In genomic region chr12:116585001-116585400, GRCm38 (mm10) we compare ENCODE assay signal across 9 mouse cellular contexts.
DNase-seq lines count a peak whose midpoint lies in the region; ATAC-seq lines count a peak whose summit lies in the region.
"Had no signal": no experiment of that assay in that cellular context is flagged by ENCODE, and none has a peak within 500 bp of the region (broad histone marks: within the 10 kb centered on the region; RNA-seq: fewer than 3 reads in every experiment).

No protein-coding gene starts in this region.

- no peak overlapping the region for H3K9ac ChIP-seq in hindbrain, embryonic 15.5 days
- no peak overlapping the region for H3K9ac ChIP-seq in neural tube, embryonic 14.5 days (replicated peaks; ENCODE audit: low read depth, low read length)
- H3K9ac ChIP-seq: liver, embryonic 13.5 days had no signal

- WGBS in hindbrain, embryonic 15.5 days: 38% methylated on average over 5 of the region's 5 CpGs
- 37% methylated on average over 5 of the region's 5 CpGs for WGBS in hindbrain, embryonic 10.5 days
- WGBS in neural tube, embryonic 14.5 days: 15% methylated on average over 5 of the region's 5 CpGs

- no peaks in the 10 kb centered on the region for H3K36me3 ChIP-seq in hindbrain, embryonic 15.5 days
- no peaks in the 10 kb centered on the region for H3K36me3 ChIP-seq in hindbrain, embryonic 10.5 days
- H3K36me3 ChIP-seq in neural tube, embryonic 14.5 days (ENCODE audit: control insufficient read depth, insufficient read depth, low read length): no peaks in the 10 kb centered on the region
- H3K36me3 ChIP-seq: liver, embryonic 13.5 days had no signal

- no peaks in the 10 kb centered on the region for H3K9me3 ChIP-seq in hindbrain, embryonic 15.5 days
- no peaks in the 10 kb centered on the region for H3K9me3 ChIP-seq in hindbrain, embryonic 10.5 days
- no peaks in the 10 kb centered on the region for H3K9me3 ChIP-seq in neural tube, embryonic 14.5 days (ENCODE audit: control insufficient read depth, low read length)
- H3K9me3 ChIP-seq: liver, embryonic 13.5 days had no signal

- no peak overlapping the region for H3K27ac ChIP-seq in hindbrain, embryonic 15.5 days (replicated peaks)
- no peak overlapping the region for H3K27ac ChIP-seq in hindbrain, embryonic 10.5 days
- H3K27ac ChIP-seq in neural tube, embryonic 14.5 days (ENCODE audit: low read depth, low read length): no peak overlapping the region
- H3K27ac ChIP-seq: liver, embryonic 13.5 days had no signal

- peaks cover 20% of the 10 kb centered on the region for H3K4me1 ChIP-seq in hindbrain, embryonic 15.5 days (replicated peaks)
- peaks cover 15% of the 10 kb centered on the region for H3K4me1 ChIP-seq in hindbrain, embryonic 10.5 days (replicated peaks)
- H3K4me1 ChIP-seq in neural tube, embryonic 14.5 days (ENCODE audit: control insufficient read depth, insufficient read depth, low read length): peaks cover 3% of the 10 kb centered on the region; the same call in 1 of the 2 replicates
- H3K4me1 ChIP-seq: liver, embryonic 13.5 days had no signal

- no peaks in the 10 kb centered on the region for H3K27me3 ChIP-seq in hindbrain, embryonic 15.5 days
- H3K27me3 ChIP-seq in hindbrain, embryonic 10.5 days (ENCODE audit: insufficient read depth, poor library complexity, severe bottlenecking): no peaks in the 10 kb centered on the region
- no peaks in the 10 kb centered on the region for H3K27me3 ChIP-seq in neural tube, embryonic 14.5 days (ENCODE audit: control insufficient read depth, insufficient read depth, low read length)
- H3K27me3 ChIP-seq: liver, embryonic 13.5 days had no signal

- no peak overlapping the region for H3K4me3 ChIP-seq in hindbrain, embryonic 15.5 days
- no peak overlapping the region for H3K4me3 ChIP-seq in hindbrain, embryonic 10.5 days
- H3K4me3 ChIP-seq in neural tube, embryonic 14.5 days (ENCODE audit: low read depth, low read length): no peak overlapping the region
- H3K4me3 ChIP-seq: liver, embryonic 13.5 days had no signal

- DNase-seq in hindbrain, embryonic 10.5 days (ENCODE audit: low spot score): no peak
- DNase-seq in Muller cell, postnatal 12 days (ENCODE audit: inconsistent ontology term): peak; percentile 65
- peak; percentile 77 for DNase-seq in kidney, adult 9 months
- no peak for DNase-seq in T-cell, adult 2 months (ENCODE audit: low spot score)
- no peak for DNase-seq in gastrocnemius, adult 18-20 months (ENCODE audit: low spot score)
- DNase-seq: liver, embryonic 13.5 days had no signal

- 0 out of 2 replicates have a peak, but pooled peaks have one; percentile 17 for ATAC-seq in hindbrain, embryonic 15.5 days (ENCODE audit: low FRiP score, low read depth)
- ATAC-seq in neural tube, embryonic 14.5 days (ENCODE audit: low read depth): 0 out of 2 replicates have a peak, but pooled peaks have one; percentile 12
- no peak for ATAC-seq in granulocyte monocyte progenitor cell, adult 5-6 weeks (replicated peaks; ENCODE audit: poor library complexity, severe bottlenecking)

- H3K4me2 ChIP-seq in hindbrain, embryonic 15.5 days: no peak overlapping the region
- no peak overlapping the region for H3K4me2 ChIP-seq in neural tube, embryonic 14.5 days (ENCODE audit: low read depth, low read length)
- H3K4me2 ChIP-seq: liver, embryonic 13.5 days had no signal

Comparison
In these comparisons a context has a peak if more than half of its experiments do, and no peak if none do; other contexts are left out.
1. DNase-seq: peak in Muller cell, postnatal 12 days (single experiment) and kidney, adult 9 months (single experiment); none in hindbrain, embryonic 10.5 days (single experiment), T-cell, adult 2 months (single experiment) and gastrocnemius, adult 18-20 months (single experiment).